Mouse (Mus musculus) lung, postnatal 4 days (tissue): ENCODE measurements at regions not wholly inside any gene's neighbourhood (a gene's known extent, or its start where the extent isn't known, plus 50 kb on each side); places are given as distances from the start of the nearest gene placed in this dataset.
A peak's percentile ranks its signal among the peaks of the same experiment; 100 is the strongest.
"Not testable (repeated sequence)": the region's sequence is repeated elsewhere in the genome, so short reads cannot be mapped to it uniquely, and the experiment has no call there.

Source experiments
- DNase-seq, 2 experiments: peaks; one replicate each; pipeline ENCODE4 v3.0.0; 2021

GRCm38 (mm10) chr8:20812164-20812872 lies 80.2 kb upstream of the Defb33 start:
- DNase-seq: peak in 1 of 2 experiments; percentile 32

- peak in 1 of 2 experiments; percentile 36 for DNase-seq
These were observed 79.0 kb upstream of the Defb33 start for GRCm38 (mm10) chr8:20813493-20813892.

GRCm38 (mm10) chr8:20822434-20822833 lies 70.0 kb upstream of the Defb33 start:
- DNase-seq: peak; percentile 55 to 66

- DNase-seq: peak; percentile 23 to 31
These were observed 69.2 kb upstream of the Defb33 start for GRCm38 (mm10) chr8:20823219-20823618.

GRCm38 (mm10) chr8:20839481-20839880 lies 53.0 kb upstream of the Defb33 start:
- DNase-seq: not testable (repeated sequence)
